Mouse (Mus musculus) small intestine, adult 2 months (tissue): ENCODE data around the gene Polr2e.

Experiments used
- CTCF ChIP-seq: fragments of 200-500 bp; IDR thresholded peaks from 2 replicates; pipeline ENCODE4 v1.5.1; 2012; ENCODE audit warnings: low read depth, mild to moderate bottlenecking, control low read depth, inconsistent platforms, low read length, moderate library complexity, mixed read lengths; ENCODE audit not compliant: insufficient replicate concordance, insufficient read length; ENCODE audit errors: extremely low read depth
- POLR2A ChIP-seq: fragments of 200-500 bp; IDR thresholded peaks from 2 replicates; pipeline ENCODE4 v1.6.1; 2012; ENCODE audit warnings: low read depth, mild to moderate bottlenecking, control low read depth, inconsistent platforms, low read length, moderate library complexity

DNA sequence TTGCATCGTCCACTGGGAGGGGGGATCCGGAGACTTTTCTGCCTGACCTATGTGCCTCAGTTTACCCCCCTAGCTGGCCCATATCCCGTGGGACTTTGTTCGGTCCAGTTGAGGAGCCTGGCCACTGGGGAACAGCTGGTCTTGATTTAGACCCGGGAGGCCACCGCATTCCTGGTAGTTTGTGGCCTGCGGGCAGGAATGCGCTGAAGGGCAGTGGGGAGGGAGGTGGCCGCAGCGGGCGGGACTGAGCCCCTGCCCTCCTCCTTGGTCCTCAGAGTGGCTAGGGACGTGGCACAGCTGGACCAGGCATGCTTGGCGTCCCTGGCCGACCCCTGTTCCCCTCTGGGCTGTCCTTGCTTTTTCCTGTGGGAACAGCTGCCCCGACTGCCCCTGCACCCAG lies 49.7 kb downstream of the Polr2e start:
- TF ChIP-seq CTCF = no peak
- TF ChIP-seq POLR2A = no peak
